In genomic region chr1:177338466-177339206, GRCm38 (mm10) we compare ENCODE assay signal across 8 mouse cellular contexts.
A peak's percentile ranks its signal among the peaks of the same experiment; 100 is the strongest.
DNase-seq lines count a peak whose midpoint lies in the region; ATAC-seq and TF ChIP-seq lines count a peak whose summit lies in the region.

No protein-coding gene starts in this region.

- DNase-seq in NIH3T3 (ENCODE audit: low read depth) = peak; percentile 50
- peak; percentile 65 to 72 for DNase-seq in cerebellum, adult 2 months
- peak; percentile 26 for DNase-seq in left cerebral cortex, adult 11 months (ENCODE audit: low spot score)
- peak; percentile 53 for DNase-seq in lung, postnatal 25 days (ENCODE audit: low spot score)
- DNase-seq in retina, postnatal 1 day = peak; percentile 82
- DNase-seq in urinary bladder, postnatal 25 days (ENCODE audit: low spot score) = peak; percentile 26

- H3K4me1 ChIP-seq in cerebellum, adult 2 months (ENCODE audit: control insufficient read depth, insufficient read depth, low read length) = no peaks in the 10 kb centered on the region
- H3K4me1 ChIP-seq in hindbrain, embryonic 13.5 days (replicated peaks) = peaks cover 20% of the 10 kb centered on the region

- 0 out of 2 replicates have a peak overlapping the region, but pooled peaks have one; percentile 5 for H3K27ac ChIP-seq in cerebellum, adult 2 months (ENCODE audit: insufficient read depth, low read length)
- H3K27ac ChIP-seq in hindbrain, embryonic 13.5 days = peak overlapping the region; percentile 79

- no peaks in the 10 kb centered on the region for H3K36me3 ChIP-seq in hindbrain, embryonic 13.5 days

- no peak for TF ChIP-seq CTCF in cerebellum, adult 2 months (IDR thresholded peaks at IDR 0.05; ENCODE audit: borderline replicate concordance, insufficient read depth, low read depth, low read length)

- TF ChIP-seq POLR2A in cerebellum, adult 2 months (IDR thresholded peaks at IDR 0.05; ENCODE audit: borderline replicate concordance, insufficient read depth, low read length) = no peak

- peak overlapping the region; percentile 72 for H3K9ac ChIP-seq in hindbrain, embryonic 13.5 days

- H3K27me3 ChIP-seq in cerebellum, adult 2 months (ENCODE audit: control insufficient read depth, insufficient read depth, low read length) = no peaks in the 10 kb centered on the region
- no peaks in the 10 kb centered on the region for H3K27me3 ChIP-seq in hindbrain, embryonic 13.5 days

- H3K4me2 ChIP-seq in hindbrain, embryonic 13.5 days = peak overlapping the region; percentile 63

- H3K9me3 ChIP-seq in hindbrain, embryonic 13.5 days = no peaks in the 10 kb centered on the region

- ATAC-seq in frontal cortex, adult (ENCODE audit: low TSS enrichment) = peak; percentile 91
- ATAC-seq in hindbrain, embryonic 13.5 days (ENCODE audit: low FRiP score) = peak; percentile 92

- WGBS in cerebellum, adult 2 months = 11% methylated on average over 32 of the region's 32 CpGs
- 3% methylated on average over 32 of the region's 32 CpGs for WGBS in hindbrain, embryonic 13.5 days

- H3K4me3 ChIP-seq in cerebellum, adult 2 months (replicated peaks; ENCODE audit: insufficient read depth, low read depth, low read length) = peak overlapping the region; percentile 58
- H3K4me3 ChIP-seq in hindbrain, embryonic 13.5 days = peak overlapping the region; percentile 39

Comparison
In these comparisons a context has a peak if more than half of its experiments do, and no peak if none do; other contexts are left out.
1. Peak in every context shown above with its lines: DNase-seq, ATAC-seq, H3K4me3 ChIP-seq and H3K27ac ChIP-seq.
2. DNase-seq: peak in every context shown above with its lines; median percentile 82 in retina, postnatal 1 day; 68 in cerebellum, adult 2 months; 53 in lung, postnatal 25 days; 50 in NIH3T3; 26 in left cerebral cortex, adult 11 months; 26 in urinary bladder, postnatal 25 days.